Mouse (Mus musculus) adrenal gland, adult 8-10 months (tissue): ENCODE results near the gene Cdc7. TPM values are rescaled to one million over a fixed set of nuclear protein-coding genes. Genes with fewer than 3 reads are reported as not detected.

ENCODE experiments used
- DNase-seq: peaks from one replicate; pipeline ENCODE4 v3.0.0; 2022
- total RNA-seq, 4 experiments: library from RNA; stranded (reverse); gene quantifications; 2 replicates each; pipeline ENCODE4 v1.2.4; 2022

Gene Cdc7
- total RNA-seq, 4 experiments from 2014 or later, result 2.8 to 5.9 (median 4.0) TPM

DNA sequence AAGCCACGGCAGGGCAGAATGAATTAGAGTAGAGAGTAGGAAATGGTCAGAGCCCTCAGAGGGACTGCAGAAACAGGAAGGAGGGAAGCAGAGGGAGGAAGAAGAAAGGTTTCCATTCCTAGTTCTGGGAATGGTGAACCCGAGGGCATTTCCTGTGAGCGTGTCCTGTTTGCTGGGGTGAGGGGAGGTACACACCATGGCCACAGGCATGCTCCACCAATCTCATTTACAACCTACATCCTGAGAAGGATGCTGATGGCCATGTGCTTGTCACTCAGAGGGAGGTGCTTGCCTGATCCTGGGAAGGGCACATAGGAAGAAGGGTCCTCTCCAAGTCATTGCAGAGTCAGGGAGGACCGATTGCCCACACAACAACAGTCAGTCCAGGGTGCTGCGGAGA lies 59.8 kb downstream of the Cdc7 start:
- no peak for DNase-seq

GRCm38 (mm10) chr5:107025371-107025770 lies 61.2 kb downstream of the Cdc7 start:
- no peak for DNase-seq

DNA sequence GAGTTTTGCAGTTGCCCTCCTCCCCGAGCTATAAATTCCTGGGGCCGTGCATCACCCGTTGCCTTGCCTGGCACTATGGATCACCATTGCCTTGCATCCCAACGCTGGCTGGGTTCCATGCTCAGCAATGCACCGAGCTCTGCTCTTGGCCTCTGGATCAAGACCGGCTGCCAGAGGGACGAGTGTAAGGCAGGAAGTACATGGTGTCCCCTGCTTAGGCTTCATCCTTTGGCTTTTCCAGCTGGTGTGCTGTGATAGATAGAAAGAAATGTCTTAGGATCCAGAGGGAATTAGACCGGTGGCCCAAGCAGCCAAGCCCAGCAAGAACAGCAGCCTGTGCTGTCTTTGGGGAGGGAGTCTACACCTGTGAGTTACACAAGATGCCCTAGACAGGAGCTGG lies 61.7 kb downstream of the Cdc7 start:
- DNase-seq, result no peak

DNA sequence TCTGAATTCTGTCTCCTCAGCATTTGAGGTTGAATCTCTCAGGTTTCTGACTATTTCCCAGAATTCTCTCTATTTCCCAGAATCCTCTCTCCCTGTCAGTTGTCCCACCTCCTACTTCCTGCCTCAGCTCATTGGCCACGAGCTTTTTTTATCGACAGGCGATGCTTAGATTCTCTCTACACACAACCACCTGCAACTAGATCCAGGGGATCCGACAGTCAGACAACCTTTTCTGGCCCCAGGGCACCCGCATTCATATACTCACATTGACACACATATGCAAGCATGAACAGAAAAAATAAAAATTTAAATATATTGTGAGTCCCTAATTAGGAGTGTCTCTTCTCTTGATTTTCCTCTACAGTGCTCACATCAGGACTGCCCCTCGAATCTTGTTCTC lies 63.5 kb downstream of the Cdc7 start:
- no peak for DNase-seq

DNA sequence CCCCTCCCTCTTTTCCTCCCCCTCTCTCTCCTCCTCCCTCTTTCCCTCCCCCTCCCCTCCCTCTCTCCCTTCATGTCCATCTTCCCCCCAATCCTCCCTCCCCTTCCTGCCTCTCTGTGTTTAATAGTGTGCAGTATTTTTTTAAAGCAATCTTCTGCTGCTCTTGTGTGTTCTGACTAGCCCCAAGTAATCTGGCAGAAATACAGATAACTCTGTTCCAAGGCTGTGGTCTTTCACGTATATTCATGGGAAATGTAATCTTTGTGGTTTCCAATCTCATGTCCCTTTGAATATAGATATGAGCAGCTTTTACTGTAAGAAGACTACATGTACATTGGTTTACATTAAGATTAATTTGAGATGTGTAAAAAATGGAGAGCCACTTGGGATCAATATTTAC lies 64.4 kb downstream of the Cdc7 start:
- no peak for DNase-seq

GRCm38 (mm10) chr5:107029801-107030200 lies 65.7 kb downstream of the Cdc7 start:
- no peak for DNase-seq

DNA sequence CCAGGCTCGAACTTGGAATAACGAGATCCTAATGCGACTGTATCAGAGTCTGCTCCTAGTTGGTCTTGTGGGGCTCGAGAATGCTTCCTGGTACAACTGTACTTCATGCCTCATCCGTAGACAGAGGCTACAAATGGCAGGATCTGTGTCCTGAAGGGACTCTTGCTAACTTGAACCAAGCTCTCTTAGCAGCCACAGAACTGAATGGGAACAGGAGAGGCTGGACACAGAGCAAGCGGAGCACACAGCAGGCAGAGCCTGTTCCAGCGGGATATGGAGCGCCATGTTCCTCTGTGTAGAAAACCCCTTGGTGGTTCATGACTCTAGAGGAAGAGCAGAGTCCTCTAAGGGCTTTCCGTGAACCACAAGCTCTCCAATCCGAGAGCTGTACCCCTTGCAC lies 66.7 kb downstream of the Cdc7 start:
- no peak for DNase-seq

Other genes with a start within 250 kb of the Cdc7 start
- gene Hfm1, start 38.0 kb upstream of the Cdc7 start, total RNA-seq, result under 1 TPM in 2 of 4 experiments, not detected in 2; 0.12 to 0.13 TPM